Mouse (Mus musculus) layer of hippocampus, adult 2 months (tissue): ENCODE measurements at regions not wholly inside any gene's neighbourhood (a gene's known extent, or its start where the extent isn't known, plus 50 kb on each side); places are given as distances from the start of the nearest gene placed in this dataset.

Experiments used
- DNase-seq, 2 experiments: peaks; one replicate each; pipeline ENCODE4 v3.0.0; 2022; ENCODE audit warnings: low spot score in 2 of 2
- H3K27ac ChIP-seq: fragments of 200-600 bp; 2 replicates; pipeline ENCODE4 v1.8.1; 2022
- H3K4me3 ChIP-seq: fragments of 200-600 bp; 2 replicates; pipeline ENCODE4 v1.8.1; 2022; ENCODE audit warnings: mild to moderate bottlenecking
- CTCF ChIP-seq: fragments of 200-600 bp; conservative IDR thresholded peaks from 2 replicates; pipeline ENCODE4 v1.8.1; 2022; ENCODE audit warnings: antibody characterized with exemption, mild to moderate bottlenecking, moderate library complexity

GRCm38 (mm10) chr17:4445606-4446005 is 548.5 kb upstream of the Arid1b start:
- no peak for DNase-seq
- Histone ChIP-seq H3K4me3 (no peak overlapping the region), H3K27ac (no peak overlapping the region)
- TF ChIP-seq CTCF, result no peak

GRCm38 (mm10) chr17:4457491-4457890 is 536.6 kb upstream of the Arid1b start:
- no peak overlapping the region for H3K4me3 ChIP-seq
- DNase-seq, result peak; percentile 47 to 72
- TF ChIP-seq CTCF, result no peak
- peak overlapping the region; percentile 87 for H3K27ac ChIP-seq

GRCm38 (mm10) chr17:4461541-4461940 is 532.6 kb upstream of the Arid1b start:
- no peak for TF ChIP-seq CTCF
- H3K27ac ChIP-seq, result no peak overlapping the region
- H3K4me3 ChIP-seq, result no peak overlapping the region
- DNase-seq, result no peak

- H3K27ac ChIP-seq, result peak overlapping the region; percentile 82
- peak in 1 of 2 experiments; percentile 13 for DNase-seq
- TF ChIP-seq CTCF, result no peak
Observed at GRCm38 (mm10) chr17:4464286-4464880, 529.7 kb upstream of the Arid1b start.

GRCm38 (mm10) chr17:4465741-4466140 is 528.4 kb upstream of the Arid1b start:
- no peak overlapping the region for H3K27ac ChIP-seq
- no peak for TF ChIP-seq CTCF
- H3K4me3 ChIP-seq, result no peak overlapping the region
- no peak for DNase-seq

More at GRCm38 (mm10) chr17:4464286-4464880, 529.7 kb upstream of the Arid1b start:
- H3K4me3 ChIP-seq, result no peak overlapping the region

- no peak for DNase-seq
- H3K4me3 ChIP-seq, result no peak overlapping the region
- TF ChIP-seq CTCF, result no peak
- H3K27ac ChIP-seq, result no peak overlapping the region
Observed at GRCm38 (mm10) chr17:4472412-4472811, 521.7 kb upstream of the Arid1b start.

- Histone ChIP-seq H3K4me3 (no peak overlapping the region), H3K27ac (no peak overlapping the region)
- TF ChIP-seq CTCF, result no peak
- DNase-seq, result no peak
Observed at GRCm38 (mm10) chr17:4474350-4474749, 519.8 kb upstream of the Arid1b start.

GRCm38 (mm10) chr17:4475665-4476064 is 518.5 kb upstream of the Arid1b start:
- no peak for DNase-seq
- no peak overlapping the region for H3K27ac ChIP-seq
- H3K4me3 ChIP-seq, result no peak overlapping the region
- no peak for TF ChIP-seq CTCF

- Histone ChIP-seq H3K27ac (no peak overlapping the region), H3K4me3 (no peak overlapping the region)
- no peak for TF ChIP-seq CTCF
- DNase-seq, result no peak
Observed at GRCm38 (mm10) chr17:4494392-4494791, 499.7 kb upstream of the Arid1b start.

- no peak for DNase-seq
- TF ChIP-seq CTCF, result no peak
- peak overlapping the region; percentile 53 for H3K27ac ChIP-seq
- H3K4me3 ChIP-seq, result no peak overlapping the region
Observed at GRCm38 (mm10) chr17:4500504-4500903, 493.6 kb upstream of the Arid1b start.

- no peak overlapping the region for H3K4me3 ChIP-seq
- DNase-seq, result no peak
- no peak overlapping the region; the same call in 1 of the 2 replicates for H3K27ac ChIP-seq
- TF ChIP-seq CTCF, result no peak
Observed at GRCm38 (mm10) chr17:4501029-4501428, 493.1 kb upstream of the Arid1b start.

- no peak for DNase-seq
- no peak overlapping the region for H3K4me3 ChIP-seq
- no peak overlapping the region for H3K27ac ChIP-seq
- no peak for TF ChIP-seq CTCF
Observed at GRCm38 (mm10) chr17:4504951-4505350, 489.2 kb upstream of the Arid1b start.

- Histone ChIP-seq H3K4me3 (no peak overlapping the region), H3K27ac (no peak overlapping the region)
- TF ChIP-seq CTCF, result no peak
- no peak for DNase-seq
Observed at GRCm38 (mm10) chr17:4509506-4509905, 484.6 kb upstream of the Arid1b start.

- H3K4me3 ChIP-seq, result peak overlapping the region; percentile 4; the same call in 1 of the 2 replicates
- peak; percentile 48 to 54 for DNase-seq
- peak overlapping the region; percentile 79 for H3K27ac ChIP-seq
- TF ChIP-seq CTCF, result no peak
Observed at GRCm38 (mm10) chr17:4516141-4516540, 478.0 kb upstream of the Arid1b start.
